Mouse (Mus musculus) forebrain, embryonic 16.5 days (tissue): ENCODE measurements at regions not wholly inside any gene's neighbourhood (a gene's known extent, or its start where the extent isn't known, plus 50 kb on each side); places are given as distances from the start of the nearest gene placed in this dataset. TPM values are rescaled to one million over a fixed set of nuclear protein-coding genes. Genes with fewer than 3 reads are reported as not detected.

Source experiments
- ATAC-seq: fragments of 200-750 bp; cut with Nextera tagmentation; 2 replicates; pipeline ENCODE4 v1.8.0; 2017; ENCODE audit warnings: mild to moderate bottlenecking, moderate library complexity
- H3K27ac ChIP-seq: fragments of 300-500 bp; sonication (generic); 2 replicates; pipeline ENCODE4 v1.5.1; 2014; ENCODE audit warnings: low read length, control low read depth
- H3K27me3 ChIP-seq: fragments of 300-500 bp; sonication (generic); replicated peaks from 2 replicates; pipeline ENCODE4 v1.6.1; 2014; ENCODE audit warnings: low read length; ENCODE audit not compliant: control insufficient read depth, insufficient read depth
- H3K36me3 ChIP-seq: fragments of 300-500 bp; sonication (generic); 2 replicates; pipeline ENCODE4 v1.6.1; 2014; ENCODE audit not compliant: control insufficient read depth, insufficient read depth
- H3K4me1 ChIP-seq: fragments of 300-500 bp; sonication (generic); replicated peaks from 2 replicates; pipeline ENCODE4 v1.6.1; 2014; ENCODE audit warnings: low read length; ENCODE audit not compliant: control insufficient read depth, insufficient read depth
- H3K4me2 ChIP-seq: fragments of 300-500 bp; sonication (generic); 2 replicates; pipeline ENCODE4 v1.6.1; 2014; ENCODE audit warnings: mild to moderate bottlenecking, low read length, control low read depth
- H3K4me3 ChIP-seq: fragments of 300-500 bp; sonication (generic); replicated peaks from 2 replicates; pipeline ENCODE4 v1.5.1; 2014; ENCODE audit warnings: mild to moderate bottlenecking, low read length, control low read depth
- H3K9ac ChIP-seq: fragments of 300-500 bp; sonication (generic); replicated peaks from 2 replicates; pipeline ENCODE4 v1.6.1; 2014; ENCODE audit warnings: low read depth, low read length, control low read depth
- H3K9me3 ChIP-seq: fragments of 300-500 bp; sonication (generic); 2 replicates; pipeline ENCODE4 v1.6.1; 2016; ENCODE audit warnings: low read length; ENCODE audit not compliant: control insufficient read depth
- WGBS: fragments of 180-500 bp; shearing (Covaris S2); extraction: QIAGEN DNeasy Blood & Tissue Kit; methylation state at CpG from one replicate; pipeline ENCODE4 v1.1.7; 2014; 5-methylcytosine and 5-hydroxymethylcytosine counted together
- microRNA-seq: library from miRNA; unstranded; fragments of <30 nt; microRNA quantifications from one replicate; pipeline ENCODE4, GENCODE M21; 2017

GRCm38 (mm10) chr4:93437386-93438130 is 102.2 kb upstream of the Tusc1 start:
- H3K9ac ChIP-seq: no peak overlapping the region
- H3K4me2 ChIP-seq: no peak overlapping the region
- H3K36me3 ChIP-seq: no peaks in the 10 kb centered on the region
- no peak overlapping the region for H3K27ac ChIP-seq
- H3K9me3 ChIP-seq: no peaks in the 10 kb centered on the region
- no peaks in the 10 kb centered on the region for H3K4me1 ChIP-seq
- 59% methylated on average over 3 of the region's 3 CpGs for WGBS
- no peaks in the 10 kb centered on the region for H3K27me3 ChIP-seq
- no peak overlapping the region for H3K4me3 ChIP-seq
- ATAC-seq: no peak

- Histone ChIP-seq H3K36me3 (no peaks in the 10 kb centered on the region), H3K27me3 (no peaks in the 10 kb centered on the region), H3K4me3 (no peak overlapping the region), H3K4me2 (no peak overlapping the region), H3K9ac (no peak overlapping the region), H3K27ac (no peak overlapping the region), H3K9me3 (no peaks in the 10 kb centered on the region), H3K4me1 (no peaks in the 10 kb centered on the region)
- ATAC-seq: no peak
Measured at GRCm38 (mm10) chr4:93412695-93413094, 77.4 kb upstream of the Tusc1 start.

GRCm38 (mm10) chr4:93406876-93407275 is 71.6 kb upstream of the Tusc1 start:
- Histone ChIP-seq H3K4me3 (no peak overlapping the region), H3K4me1 (no peaks in the 10 kb centered on the region), H3K9ac (no peak overlapping the region), H3K27ac (no peak overlapping the region), H3K27me3 (no peaks in the 10 kb centered on the region), H3K4me2 (no peak overlapping the region), H3K36me3 (no peaks in the 10 kb centered on the region), H3K9me3 (no peaks in the 10 kb centered on the region)
- no peak for ATAC-seq
- 32% methylated on average over 2 of the region's 2 CpGs for WGBS

GRCm38 (mm10) chr4:93400579-93400978 is 65.3 kb upstream of the Tusc1 start:
- no peak overlapping the region for H3K9ac ChIP-seq
- H3K4me2 ChIP-seq: no peak overlapping the region
- H3K4me3 ChIP-seq: no peak overlapping the region
- H3K36me3 ChIP-seq: no peaks in the 10 kb centered on the region
- H3K9me3 ChIP-seq: no peaks in the 10 kb centered on the region
- H3K4me1 ChIP-seq: no peaks in the 10 kb centered on the region
- no peak overlapping the region for H3K27ac ChIP-seq
- ATAC-seq: no peak
- no peaks in the 10 kb centered on the region for H3K27me3 ChIP-seq

Small RNAs in the stretch of these regions (microRNA-seq; reads per million reads assigned to microRNA genes)
- not detected for gene Gm22619
